Mouse (Mus musculus) hindbrain, embryonic 14.5 days (tissue): Measurements from ENCODE around the gene Wfdc16. TPM values are rescaled to one million over a fixed set of nuclear protein-coding genes. Genes with fewer than 3 reads are reported as not detected.
"Not testable (repeated sequence)": the region's sequence is repeated elsewhere in the genome, so short reads cannot be mapped to it uniquely, and the experiment has no call there.

Source experiments
- ATAC-seq: fragments of 200-750 bp; cut with Nextera tagmentation; 2 replicates; pipeline ENCODE4 v1.8.0; 2017; ENCODE audit warnings: moderate number of reproducible peaks, mild to moderate bottlenecking, moderate TSS enrichment, moderate library complexity; ENCODE audit not compliant: low FRiP score
- DNase-seq: peaks from one replicate; pipeline ENCODE4 v3.0.0-alpha.2; 2015; ENCODE audit warnings: low spot score
- H3K27ac ChIP-seq: fragments of 300-500 bp; sonication (generic); 2 replicates; pipeline ENCODE4 v1.5.1; 2014; ENCODE audit warnings: mild to moderate bottlenecking, moderate library complexity
- H3K27me3 ChIP-seq: fragments of 300-500 bp; sonication (generic); 2 replicates; pipeline ENCODE4 v1.6.1; 2014; ENCODE audit warnings: mild to moderate bottlenecking, low read length, mixed read lengths; ENCODE audit not compliant: control insufficient read depth, insufficient read depth
- H3K36me3 ChIP-seq: fragments of 300-500 bp; sonication (generic); replicated peaks from 2 replicates; pipeline ENCODE4 v1.6.1; 2014; ENCODE audit not compliant: control insufficient read depth, insufficient read depth
- H3K4me1 ChIP-seq: fragments of 300-500 bp; sonication (generic); replicated peaks from 2 replicates; pipeline ENCODE4 v1.6.1; 2014; ENCODE audit warnings: antibody characterized with exemption, low read length, mixed read lengths; ENCODE audit not compliant: control insufficient read depth, insufficient read depth
- H3K4me2 ChIP-seq: fragments of 300-500 bp; sonication (generic); replicated peaks from 2 replicates; pipeline ENCODE4 v1.6.1; 2014; ENCODE audit warnings: mild to moderate bottlenecking, moderate library complexity
- H3K4me3 ChIP-seq: fragments of 300-500 bp; sonication (generic); replicated peaks from 2 replicates; pipeline ENCODE4 v1.5.1; 2014; ENCODE audit warnings: mild to moderate bottlenecking, low read length
- H3K9ac ChIP-seq: fragments of 300-500 bp; sonication (generic); 2 replicates; pipeline ENCODE4 v1.6.1; 2014
- H3K9me3 ChIP-seq: fragments of 300-500 bp; sonication (generic); 2 replicates; pipeline ENCODE4 v1.6.1; 2016; ENCODE audit warnings: low read length; ENCODE audit not compliant: control insufficient read depth
- WGBS: fragments of 180-500 bp; shearing (Covaris S2); extraction: QIAGEN DNeasy Blood & Tissue Kit; methylation state at CpG from one replicate; pipeline ENCODE4 v1.1.7; 2014; 5-methylcytosine and 5-hydroxymethylcytosine counted together
- polyA plus RNA-seq: library from polyadenylated mRNA; unstranded; fragments of >200 nt; fragmentation: Nextera tagmentation; extraction: Ambion mirVana; gene quantifications from 2 replicates; pipeline ENCODE4 v1.2.1, GENCODE M21; 2014

Wfdc16 gene
- polyA plus RNA-seq, 1 experiment from 2014 or later = not detected

DNA sequence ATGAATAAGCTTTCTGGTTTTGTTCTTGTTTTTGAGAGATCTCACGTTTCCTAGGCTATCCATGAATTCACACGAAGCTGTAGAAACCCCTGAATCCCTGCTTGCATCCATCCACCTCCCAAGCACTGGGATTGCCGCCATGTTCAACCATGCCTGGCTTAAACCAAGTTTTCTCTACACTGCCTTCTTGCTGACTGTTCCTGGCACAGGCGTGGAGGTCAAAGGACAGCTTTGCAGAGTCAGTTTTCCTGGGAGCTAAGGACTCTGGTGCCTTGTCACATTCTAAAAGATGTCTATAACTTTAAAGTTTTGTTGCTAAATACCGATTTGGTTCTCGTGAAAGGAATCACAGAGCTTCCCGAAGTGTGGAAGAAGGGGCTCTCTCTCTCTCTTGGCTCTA lies 26.3 kb upstream of the Wfdc16 start:
- Histone ChIP-seq H3K4me1 (no peaks in the 10 kb centered on the region), H3K9me3 (no peaks in the 10 kb centered on the region), H3K27ac (no peak overlapping the region), H3K4me3 (no peak overlapping the region), H3K27me3 (no peaks in the 10 kb centered on the region), H3K36me3 (no peaks in the 10 kb centered on the region), H3K9ac (no peak overlapping the region), H3K4me2 (no peak overlapping the region)
- DNase-seq = no peak
- 85% methylated on average over 7 of the region's 7 CpGs for WGBS
- ATAC-seq = no peak

DNA sequence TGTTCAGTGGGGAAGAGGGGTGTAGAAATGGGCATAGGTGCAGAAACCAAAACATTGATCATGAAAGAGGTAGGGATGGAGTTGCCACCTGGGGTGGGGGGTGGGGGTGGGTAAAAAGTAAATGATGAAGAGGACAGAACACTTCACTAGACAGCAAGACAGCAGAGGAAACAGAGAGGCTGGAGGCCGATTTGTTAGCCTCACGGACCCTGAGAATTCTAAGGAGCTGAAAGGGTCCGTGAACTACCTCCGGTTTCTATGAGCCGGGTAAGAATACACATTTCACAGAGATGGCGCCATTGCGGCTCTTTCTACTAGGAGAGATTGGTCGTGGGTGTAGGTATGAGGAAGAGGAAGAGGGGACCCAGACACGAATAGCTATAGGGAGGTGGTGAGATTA lies 17.9 kb upstream of the Wfdc16 start, which contains the start of gene Wfdc9:
Gene Wfdc9, minus strand, starts transcription at position 101 of the 400 bp plus-strand sequence.
- DNase-seq = no peak
- Histone ChIP-seq H3K4me2 (no peak within 1 kb of the TSS), H3K4me3 (no peak within 1 kb of the TSS), H3K27ac (no peak within 1 kb of the TSS), H3K27me3 (no peaks in the 10 kb centered on the region), H3K4me1 (no peaks in the 10 kb centered on the region), H3K9me3 (no peaks in the 10 kb centered on the region), H3K36me3 (no peaks in the 10 kb centered on the region), H3K9ac (no peak within 1 kb of the TSS)
- 87% methylated on average over 9 of the region's 9 CpGs for WGBS
- ATAC-seq = no peak

DNA sequence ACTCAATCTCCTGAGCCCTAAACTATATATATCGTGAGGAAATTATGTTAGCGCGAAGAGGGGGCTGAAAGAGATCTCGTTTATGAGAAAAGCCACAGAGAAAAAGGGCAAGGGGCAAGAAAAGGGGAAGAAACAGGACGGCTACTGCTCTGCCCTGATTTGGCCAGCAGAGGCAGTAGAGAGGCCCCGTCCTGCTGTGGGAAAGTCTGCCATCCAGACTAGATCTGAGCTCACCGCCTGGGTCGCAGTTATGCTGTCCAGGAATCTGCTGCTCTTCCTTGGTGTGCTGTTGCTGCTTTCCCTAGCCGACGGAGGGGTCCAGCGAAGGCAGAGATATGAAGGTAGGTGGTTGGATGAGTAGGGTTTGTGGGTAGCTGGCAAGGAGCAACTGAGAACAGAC lies 17.3 kb upstream of the Wfdc16 start, which contains the start of gene Wfdc10:
Gene Wfdc10, plus strand, starts transcription at position 189 of the 400 bp plus-strand sequence.
- Histone ChIP-seq H3K27ac (no peak within 1 kb of the TSS), H3K9me3 (no peaks in the 10 kb centered on the region), H3K4me1 (no peaks in the 10 kb centered on the region), H3K9ac (no peak within 1 kb of the TSS), H3K4me3 (no peak within 1 kb of the TSS), H3K36me3 (no peaks in the 10 kb centered on the region), H3K27me3 (no peaks in the 10 kb centered on the region), H3K4me2 (no peak within 1 kb of the TSS)
- peak; percentile 61 for DNase-seq
- WGBS = 23% methylated on average over 11 of the region's 11 CpGs
- no peak for ATAC-seq

DNA sequence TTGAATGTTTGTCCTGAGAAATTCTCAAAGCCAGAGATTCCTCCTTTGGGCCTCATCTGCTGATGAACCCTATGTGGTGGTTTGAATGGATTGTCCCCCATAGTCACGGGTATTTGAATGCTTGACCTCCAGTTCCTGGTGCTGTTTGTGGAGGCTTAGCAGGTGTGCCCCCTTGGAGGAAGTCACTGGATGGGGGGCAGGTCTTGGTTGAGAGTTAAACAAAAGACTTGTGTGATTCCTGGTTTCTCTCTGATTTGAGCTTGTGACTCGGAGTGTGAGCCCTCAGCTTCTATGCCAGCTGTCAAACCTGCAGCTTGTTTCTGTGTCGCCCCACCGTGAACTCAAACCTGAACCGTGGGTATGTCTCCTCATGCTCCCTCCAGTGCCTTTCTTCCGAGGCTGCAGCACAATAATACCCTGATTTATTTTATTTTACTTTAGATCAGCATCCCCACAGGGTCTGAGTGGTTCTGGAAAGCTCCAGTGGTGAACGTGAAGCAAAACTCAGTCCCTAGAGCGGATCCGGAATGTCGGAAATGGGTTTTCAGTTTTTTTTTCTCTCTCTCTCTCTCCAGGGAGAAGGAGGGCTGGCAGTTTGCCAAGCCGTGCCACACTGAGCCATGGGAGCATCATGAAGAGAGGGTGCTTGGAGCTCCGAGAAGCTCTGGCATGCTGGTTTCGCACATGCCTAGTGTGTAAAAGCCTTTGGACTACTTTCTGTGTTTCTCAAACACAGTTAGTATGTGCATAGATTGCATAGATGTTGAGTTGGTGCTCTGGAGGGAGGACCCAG lies 3.5 kb upstream of the Wfdc16 start:
- Histone ChIP-seq H3K4me2 (no peak overlapping the region), H3K4me1 (no peaks in the 10 kb centered on the region), H3K4me3 (no peak overlapping the region), H3K9ac (no peak overlapping the region), H3K36me3 (no peaks in the 10 kb centered on the region), H3K27ac (no peak overlapping the region), H3K9me3 (no peaks in the 10 kb centered on the region), H3K27me3 (no peaks in the 10 kb centered on the region)
- DNase-seq (no peak), ATAC-seq (no peak)
- 72% methylated on average over 13 of the region's 13 CpGs for WGBS

DNA sequence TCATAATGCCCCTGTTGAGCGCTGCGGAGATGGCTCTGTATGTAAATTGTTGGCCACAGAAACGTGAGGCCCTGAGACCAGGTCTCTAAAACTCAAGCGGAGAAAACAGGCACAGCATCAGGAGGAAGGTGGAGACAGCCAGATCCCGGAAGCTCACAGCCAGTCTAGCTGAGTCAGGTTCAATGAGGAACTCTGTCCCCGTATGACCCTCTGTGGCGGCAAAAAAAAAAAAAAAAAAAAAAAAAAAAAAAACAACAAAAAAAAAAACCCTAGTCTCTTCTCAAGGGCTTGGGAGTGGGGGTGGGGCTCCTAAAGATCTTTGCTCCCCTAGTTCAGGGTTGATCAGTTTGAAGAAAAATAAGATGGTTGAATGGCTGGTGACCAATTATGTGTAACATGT lies 2.5 kb upstream of the Wfdc16 start:
- no peaks in the 10 kb centered on the region for H3K9me3 ChIP-seq
- ATAC-seq = no peak
- no peak for DNase-seq
- no peaks in the 10 kb centered on the region for H3K27me3 ChIP-seq
- H3K27ac ChIP-seq = no peak overlapping the region
- no peaks in the 10 kb centered on the region for H3K4me1 ChIP-seq
- H3K36me3 ChIP-seq = no peaks in the 10 kb centered on the region
- 68% methylated on average over 7 of the region's 7 CpGs for WGBS
- no peak overlapping the region for H3K4me2 ChIP-seq
- H3K4me3 ChIP-seq = no peak overlapping the region
- no peak overlapping the region for H3K9ac ChIP-seq

DNA sequence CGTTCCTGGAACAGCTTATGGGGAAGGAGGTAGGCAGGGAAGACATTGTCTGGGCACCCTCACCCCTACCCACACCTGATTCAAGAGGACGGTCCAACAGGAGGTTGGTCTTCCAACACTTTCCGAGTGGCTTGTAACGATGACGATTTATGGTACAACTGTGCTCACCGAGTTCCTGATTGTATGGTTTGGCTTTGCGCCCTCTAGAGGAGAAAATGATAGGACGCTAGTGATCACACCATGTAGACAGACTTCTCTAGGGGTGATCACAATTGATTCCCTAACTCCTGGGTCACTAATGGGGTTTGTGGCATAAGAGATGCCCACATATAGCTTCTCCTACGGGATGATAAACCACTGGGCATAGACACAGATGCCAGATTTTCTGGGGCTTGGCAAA lies 3.3 kb downstream of the Wfdc16 start:
- ATAC-seq = no peak
- Histone ChIP-seq H3K27me3 (no peaks in the 10 kb centered on the region), H3K9me3 (no peaks in the 10 kb centered on the region), H3K36me3 (no peaks in the 10 kb centered on the region), H3K9ac (no peak overlapping the region), H3K4me2 (no peak overlapping the region), H3K4me3 (no peak overlapping the region), H3K4me1 (no peaks in the 10 kb centered on the region), H3K27ac (no peak overlapping the region)
- no peak for DNase-seq
- WGBS = 84% methylated on average over 9 of the region's 9 CpGs

DNA sequence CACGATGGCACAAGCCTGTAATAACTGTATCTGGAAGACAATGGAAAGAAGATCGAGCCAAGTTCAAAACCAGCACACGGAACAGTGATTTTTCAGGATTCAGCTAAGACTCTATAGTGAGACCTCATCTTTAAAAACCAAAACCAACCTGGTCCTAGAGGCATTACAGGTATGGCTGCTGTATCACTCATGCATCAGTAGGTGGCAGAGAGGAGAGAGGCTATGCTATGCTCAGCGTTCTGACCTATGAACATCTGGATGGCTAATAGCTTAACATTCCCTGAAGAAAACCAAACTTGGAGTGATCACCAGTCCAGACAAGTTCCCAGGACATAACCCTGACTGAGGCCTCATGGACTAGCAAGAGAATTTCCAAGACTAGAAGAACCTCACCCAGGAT lies 16.8 kb downstream of the Wfdc16 start:
- Histone ChIP-seq H3K9ac (no peak overlapping the region), H3K4me2 (no peak overlapping the region), H3K27me3 (no peaks in the 10 kb centered on the region), H3K36me3 (no peaks in the 10 kb centered on the region), H3K4me1 (no peaks in the 10 kb centered on the region), H3K27ac (no peak overlapping the region), H3K4me3 (no peak overlapping the region), H3K9me3 (no peaks in the 10 kb centered on the region)
- 80% methylated on average over 4 of the region's 4 CpGs for WGBS
- ATAC-seq (no peak), DNase-seq (no peak)

DNA sequence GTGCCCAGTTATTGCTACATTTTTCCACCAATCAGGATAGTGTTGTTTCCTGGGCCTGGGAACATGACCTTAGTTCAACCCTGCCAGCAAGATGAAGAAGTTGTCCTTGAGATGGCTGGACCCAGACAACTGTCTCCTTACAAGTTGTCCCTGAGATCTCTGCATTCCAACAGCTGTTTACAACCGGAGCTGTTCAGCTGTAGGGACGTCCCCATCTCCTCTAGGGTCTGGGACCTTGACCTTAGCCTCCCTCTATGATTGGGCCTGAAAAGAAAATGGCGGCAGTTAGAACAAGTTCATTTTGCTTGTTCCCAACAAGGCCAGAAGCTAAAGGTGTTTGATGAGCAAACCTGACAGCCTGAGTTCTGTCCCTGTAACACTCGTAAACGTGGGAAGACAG lies 19.5 kb downstream of the Wfdc16 start:
- Histone ChIP-seq H3K27ac (no peak overlapping the region), H3K4me3 (no peak overlapping the region), H3K9me3 (no peaks in the 10 kb centered on the region), H3K27me3 (no peaks in the 10 kb centered on the region), H3K4me1 (no peaks in the 10 kb centered on the region), H3K36me3 (no peaks in the 10 kb centered on the region), H3K4me2 (no peak overlapping the region), H3K9ac (no peak overlapping the region)
- DNase-seq (no peak), ATAC-seq (no peak)
- 85% methylated on average over 5 of the region's 5 CpGs for WGBS

DNA sequence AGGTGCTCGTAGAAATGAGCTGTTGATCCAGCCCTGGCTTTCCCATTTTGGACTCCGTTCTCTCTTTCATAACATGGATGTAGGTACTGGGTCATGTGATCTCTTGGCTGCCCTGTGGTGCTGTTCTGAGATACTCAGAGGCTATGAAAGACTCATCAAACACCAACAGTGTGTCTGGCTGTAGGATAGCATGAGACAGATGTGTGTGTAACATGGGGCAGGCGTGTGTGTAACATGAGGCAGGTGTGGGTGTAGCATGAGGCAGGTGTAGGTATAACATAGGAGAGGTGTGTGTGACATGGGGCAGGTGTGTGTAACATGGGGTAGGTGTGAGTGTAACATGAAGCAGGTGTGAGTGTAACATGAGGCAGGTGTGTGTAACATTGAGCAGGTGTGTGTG lies 23.2 kb downstream of the Wfdc16 start:
- H3K36me3 ChIP-seq = no peaks in the 10 kb centered on the region
- no peak overlapping the region for H3K4me2 ChIP-seq
- no peak overlapping the region for H3K9ac ChIP-seq
- no peaks in the 10 kb centered on the region for H3K27me3 ChIP-seq
- H3K4me3 ChIP-seq = no peak overlapping the region
- H3K9me3 ChIP-seq = no peaks in the 10 kb centered on the region
- ATAC-seq (no peak), DNase-seq (no peak)
- 93% methylated on average over 3 of the region's 3 CpGs for WGBS
- H3K27ac ChIP-seq = no peak overlapping the region
- H3K4me1 ChIP-seq = no peaks in the 10 kb centered on the region

DNA sequence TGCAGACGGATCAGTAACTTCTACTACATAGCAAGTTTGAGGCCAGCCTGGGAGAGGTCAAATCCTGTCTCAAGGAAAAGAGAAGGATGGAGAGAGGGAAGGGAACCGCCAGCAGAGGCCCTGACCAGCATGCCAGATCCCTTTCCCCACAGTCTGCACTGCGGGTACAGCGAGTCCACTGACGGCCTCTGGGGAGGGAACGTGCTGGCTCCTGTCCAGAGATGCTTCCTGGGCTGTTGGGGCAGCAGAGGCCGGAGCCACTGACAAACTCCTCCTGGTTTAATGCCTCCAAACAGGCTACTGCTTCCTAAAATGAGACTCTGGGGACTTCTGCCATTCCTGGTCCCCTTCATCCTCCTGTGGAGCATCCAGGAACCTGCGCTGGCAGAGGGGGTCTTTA lies 25.1 kb downstream of the Wfdc16 start, which contains the start of the genes Wfdc6b and Wfdc8:
Gene Wfdc6b, plus strand, starts transcription at position 52 of the 400 bp plus-strand sequence.
Gene Wfdc8, minus strand, starts transcription at position 156 of the 400 bp plus-strand sequence.
- H3K4me2 ChIP-seq, H3K36me3 ChIP-seq, H3K9ac ChIP-seq, H3K4me1 ChIP-seq, H3K9me3 ChIP-seq, ATAC-seq, DNase-seq, H3K27me3 ChIP-seq, H3K27ac ChIP-seq, H3K4me3 ChIP-seq: not testable (repeated sequence)
- WGBS = 51% methylated on average over 8 of the region's 8 CpGs
